Mouse (Mus musculus): ENCODE results near the gene Aven. TPM values are rescaled to one million over a fixed set of nuclear protein-coding genes. Genes with fewer than 3 reads are reported as not detected.

Gene Aven
- polyA plus RNA-seq, 1 experiment from 2014 or later = 6.5 TPM

- H3K27ac ChIP-seq = no peak overlapping the region
- H3K4me2 ChIP-seq (replicated peaks) = no peak overlapping the region
- no peak for ATAC-seq (ENCODE audit: low FRiP score)
- H3K9ac ChIP-seq = no peak overlapping the region
- no peaks in the 10 kb centered on the region for H3K4me1 ChIP-seq
- H3K27me3 ChIP-seq = no peaks in the 10 kb centered on the region
- no peaks in the 10 kb centered on the region for H3K9me3 ChIP-seq (replicated peaks)
- H3K36me3 ChIP-seq = no peaks in the 10 kb centered on the region
- no peak overlapping the region for H3K4me3 ChIP-seq
- 81% methylated on average over 9 of the region's 9 CpGs for WGBS
These were observed 139.8 kb downstream of the Aven start for GRCm38 (mm10) chr2:112632536-112632935.

GRCm38 (mm10) chr2:112637206-112637605 lies 144.4 kb downstream of the Aven start:
- 93% methylated on average over 5 of the region's 5 CpGs for WGBS
- H3K9ac ChIP-seq = no peak overlapping the region
- no peaks in the 10 kb centered on the region for H3K27me3 ChIP-seq
- H3K36me3 ChIP-seq = no peaks in the 10 kb centered on the region
- H3K4me2 ChIP-seq (replicated peaks) = no peak overlapping the region
- no peak for ATAC-seq (ENCODE audit: low FRiP score)
- H3K4me3 ChIP-seq = no peak overlapping the region
- no peaks in the 10 kb centered on the region for H3K4me1 ChIP-seq
- H3K9me3 ChIP-seq (replicated peaks) = no peaks in the 10 kb centered on the region
- H3K27ac ChIP-seq = no peak overlapping the region

GRCm38 (mm10) chr2:112653836-112654235 lies 161.1 kb downstream of the Aven start:
- H3K27me3 ChIP-seq = no peaks in the 10 kb centered on the region
- H3K36me3 ChIP-seq = no peaks in the 10 kb centered on the region
- H3K9me3 ChIP-seq (replicated peaks) = no peaks in the 10 kb centered on the region
- no peak overlapping the region for H3K4me3 ChIP-seq
- H3K9ac ChIP-seq = no peak overlapping the region
- no peak overlapping the region for H3K4me2 ChIP-seq (replicated peaks)
- 76% methylated on average over 3 of the region's 3 CpGs for whole genome bisulfite sequencing
- ATAC-seq (ENCODE audit: low FRiP score) = no peak
- no peak overlapping the region for H3K27ac ChIP-seq
- H3K4me1 ChIP-seq = no peaks in the 10 kb centered on the region

GRCm38 (mm10) chr2:112656131-112656530 lies 163.4 kb downstream of the Aven start:
- H3K9me3 ChIP-seq (replicated peaks) = no peaks in the 10 kb centered on the region
- no peaks in the 10 kb centered on the region for H3K36me3 ChIP-seq
- no peak overlapping the region for H3K9ac ChIP-seq
- ATAC-seq (ENCODE audit: low FRiP score) = no peak
- H3K27ac ChIP-seq = no peak overlapping the region
- WGBS = 66% methylated on average over 5 of the region's 5 CpGs
- no peak overlapping the region for H3K4me3 ChIP-seq
- H3K4me1 ChIP-seq = no peaks in the 10 kb centered on the region
- H3K4me2 ChIP-seq (replicated peaks) = no peak overlapping the region
- H3K27me3 ChIP-seq = no peaks in the 10 kb centered on the region

- WGBS = 90% methylated on average over 3 of the region's 3 CpGs
- no peaks in the 10 kb centered on the region for H3K4me1 ChIP-seq
- no peaks in the 10 kb centered on the region for H3K27me3 ChIP-seq
- no peak overlapping the region for H3K9ac ChIP-seq
- no peaks in the 10 kb centered on the region for H3K36me3 ChIP-seq
- H3K27ac ChIP-seq = no peak overlapping the region
- no peak for ATAC-seq (ENCODE audit: low FRiP score)
- H3K4me3 ChIP-seq = no peak overlapping the region
- H3K9me3 ChIP-seq (replicated peaks) = no peaks in the 10 kb centered on the region
- H3K4me2 ChIP-seq (replicated peaks) = no peak overlapping the region
These were observed 176.7 kb downstream of the Aven start for GRCm38 (mm10) chr2:112669461-112669860.

GRCm38 (mm10) chr2:112676175-112676574 lies 183.4 kb downstream of the Aven start:
- no peak for ATAC-seq (ENCODE audit: low FRiP score)
- Histone ChIP-seq H3K4me1 (no peaks in the 10 kb centered on the region), H3K9me3 (replicated peaks) (no peaks in the 10 kb centered on the region), H3K9ac (no peak overlapping the region), H3K4me2 (replicated peaks) (no peak overlapping the region), H3K36me3 (no peaks in the 10 kb centered on the region), H3K27me3 (no peaks in the 10 kb centered on the region), H3K27ac (no peak overlapping the region), H3K4me3 (no peak overlapping the region)
- 84% methylated on average over 2 of the region's 2 CpGs for WGBS

GRCm38 (mm10) chr2:112676721-112677120 lies 184.0 kb downstream of the Aven start:
- H3K9ac ChIP-seq = no peak overlapping the region
- 52% methylated on average over 1 of the region's 1 CpGs for WGBS
- no peak for ATAC-seq (ENCODE audit: low FRiP score)
- H3K4me3 ChIP-seq = no peak overlapping the region
- H3K27ac ChIP-seq = no peak overlapping the region
- no peaks in the 10 kb centered on the region for H3K9me3 ChIP-seq (replicated peaks)
- H3K4me1 ChIP-seq = no peaks in the 10 kb centered on the region
- no peaks in the 10 kb centered on the region for H3K36me3 ChIP-seq
- no peaks in the 10 kb centered on the region for H3K27me3 ChIP-seq
- H3K4me2 ChIP-seq (replicated peaks) = no peak overlapping the region

GRCm38 (mm10) chr2:112677246-112677645 lies 184.5 kb downstream of the Aven start:
- no peak for ATAC-seq (ENCODE audit: low FRiP score)
- no peaks in the 10 kb centered on the region for H3K4me1 ChIP-seq
- H3K9ac ChIP-seq = no peak overlapping the region
- H3K27me3 ChIP-seq = no peaks in the 10 kb centered on the region
- no peaks in the 10 kb centered on the region for H3K36me3 ChIP-seq
- no peaks in the 10 kb centered on the region for H3K9me3 ChIP-seq (replicated peaks)
- H3K27ac ChIP-seq = no peak overlapping the region
- H3K4me3 ChIP-seq = no peak overlapping the region
- H3K4me2 ChIP-seq (replicated peaks) = no peak overlapping the region
- 42% methylated on average over 1 of the region's 1 CpGs for WGBS

GRCm38 (mm10) chr2:112681817-112682216 lies 189.1 kb downstream of the Aven start:
- Histone ChIP-seq H3K9ac (no peak overlapping the region), H3K27ac (no peak overlapping the region), H3K4me3 (no peak overlapping the region), H3K9me3 (replicated peaks) (no peaks in the 10 kb centered on the region), H3K4me2 (replicated peaks) (no peak overlapping the region), H3K36me3 (no peaks in the 10 kb centered on the region), H3K27me3 (no peaks in the 10 kb centered on the region), H3K4me1 (no peaks in the 10 kb centered on the region)
- ATAC-seq (ENCODE audit: low FRiP score) = no peak
- WGBS = 81% methylated on average over 5 of the region's 5 CpGs

Small RNAs within 50 kb of the gene (microRNA-seq; reads per million reads assigned to microRNA genes)
- gene Gm44374 = not detected

Other genes with a start within 250 kb of the Aven start
- 0.05 and 0.09 TPM in 2 replicates for gene Nutm1, start 233.7 kb upstream of the Aven start, polyA plus RNA-seq (2016; fragmentation: Nextera tagmentation; extraction: Ambion mirVana)
- gene Nop10, start 231.0 kb upstream of the Aven start, polyA plus RNA-seq (2016; fragmentation: Nextera tagmentation; extraction: Ambion mirVana) = 118 and 127 TPM in 2 replicates
- gene Slc12a6, start 227.1 kb upstream of the Aven start, polyA plus RNA-seq (2016; fragmentation: Nextera tagmentation; extraction: Ambion mirVana) = 20.4 and 21.1 TPM in 2 replicates
- gene Gm21985, start 226.7 kb upstream of the Aven start, polyA plus RNA-seq (2016; fragmentation: Nextera tagmentation; extraction: Ambion mirVana) = not detected in 2 replicates
- gene Emc4, start 124.9 kb upstream of the Aven start, polyA plus RNA-seq (2016; fragmentation: Nextera tagmentation; extraction: Ambion mirVana) = 109 and 113 TPM in 2 replicates
- 43.3 and 48.4 TPM in 2 replicates for gene Katnbl1, start 113.8 kb upstream of the Aven start, polyA plus RNA-seq (2016; fragmentation: Nextera tagmentation; extraction: Ambion mirVana)
- gene Emc7, start 38.0 kb upstream of the Aven start, polyA plus RNA-seq (2016; fragmentation: Nextera tagmentation; extraction: Ambion mirVana) = 13.4 and 13.8 TPM in 2 replicates
- gene Chrm5, start 12.2 kb upstream of the Aven start, polyA plus RNA-seq (2016; fragmentation: Nextera tagmentation; extraction: Ambion mirVana) = 0.13 and 0.23 TPM in 2 replicates